13 mouse cellular contexts compared by ENCODE assay signal in the genomic region with DNA sequence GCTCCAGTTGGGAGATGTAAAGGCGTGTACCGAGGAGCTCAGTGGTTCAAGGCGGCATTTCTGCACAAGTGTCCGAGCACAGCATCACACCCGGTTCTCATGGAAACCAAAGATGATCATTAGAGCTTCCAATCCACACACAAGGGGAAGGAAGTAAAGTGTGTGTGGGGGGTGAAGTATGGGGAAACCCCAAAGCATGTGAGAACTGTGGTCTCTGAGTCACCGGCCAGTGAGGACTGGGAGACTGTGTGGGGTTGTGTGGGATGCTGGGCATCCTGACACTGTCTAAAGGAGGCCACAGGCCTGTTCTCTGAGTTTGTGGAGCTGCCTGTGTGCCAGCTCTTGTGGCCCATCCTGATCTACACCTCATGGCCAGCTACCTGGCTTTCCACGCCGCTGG. TPM values are rescaled to one million over a fixed set of nuclear protein-coding genes. Genes with fewer than 3 reads are reported as not detected.
DNase-seq lines count a peak whose midpoint lies in the region; ATAC-seq and TF ChIP-seq lines count a peak whose summit lies in the region.
"Had no signal": no experiment of that assay in that cellular context is flagged by ENCODE, and none has a peak within 500 bp of the region (broad histone marks: within the 10 kb centered on the region; RNA-seq: fewer than 3 reads in every experiment).

No protein-coding gene starts in this region.

- ATAC-seq in hindbrain, postnatal 0 days = 0 out of 2 replicates have a peak, but pooled peaks have one; percentile 46
- peak; percentile 90 for ATAC-seq in monocyte, adult 5-6 weeks (replicated peaks; ENCODE audit: insufficient number of reproducible peaks, low FRiP score, low TSS enrichment, poor library complexity, severe bottlenecking)
- ATAC-seq: forebrain, postnatal 0 days had no signal

- TF ChIP-seq POLR2A in cortical plate, adult 2 months (IDR thresholded peaks at IDR 0.05; ENCODE audit: extremely low read depth, insufficient read depth, low read length) = no peak

- H3K9me3 ChIP-seq in hindbrain, postnatal 0 days (ENCODE audit: low read length) = no peaks in the 10 kb centered on the region
- H3K9me3 ChIP-seq in hindbrain, embryonic 10.5 days = no peaks in the 10 kb centered on the region

- H3K27ac ChIP-seq in hindbrain, postnatal 0 days = no peak overlapping the region
- H3K27ac ChIP-seq in hindbrain, embryonic 10.5 days = no peak overlapping the region
- 0 out of 2 replicates have a peak overlapping the region, but pooled peaks have one; percentile 21 for H3K27ac ChIP-seq in cortical plate, adult 2 months (ENCODE audit: insufficient read depth, low read length)

- H3K4me3 ChIP-seq in hindbrain, postnatal 0 days (ENCODE audit: low read length) = no peak overlapping the region
- no peak overlapping the region for H3K4me3 ChIP-seq in hindbrain, embryonic 10.5 days
- H3K4me3 ChIP-seq in cortical plate, adult 2 months (ENCODE audit: insufficient read depth, low read length) = no peak overlapping the region

- WGBS in hindbrain, postnatal 0 days = 91% methylated on average over 8 of the region's 8 CpGs
- 94% methylated on average over 8 of the region's 8 CpGs for WGBS in hindbrain, embryonic 10.5 days

- no peaks in the 10 kb centered on the region for H3K4me1 ChIP-seq in hindbrain, postnatal 0 days (ENCODE audit: insufficient read depth, low read length)
- H3K4me1 ChIP-seq in hindbrain, embryonic 10.5 days (replicated peaks) = peaks cover 28% of the 10 kb centered on the region
- peaks cover 13% of the 10 kb centered on the region for H3K4me1 ChIP-seq in cortical plate, adult 2 months (ENCODE audit: control insufficient read depth, insufficient read depth, low read length)

- H3K9ac ChIP-seq in hindbrain, postnatal 0 days (replicated peaks; ENCODE audit: low read length) = no peak overlapping the region
- H3K9ac ChIP-seq: forebrain, postnatal 0 days had no signal

- H3K4me2 ChIP-seq in hindbrain, postnatal 0 days (ENCODE audit: low read depth, low read length) = no peak overlapping the region

- TF ChIP-seq CTCF in hindbrain, postnatal 0 days (IDR thresholded peaks at IDR 0.05; ENCODE audit: low read depth) = no peak
- no peak for TF ChIP-seq CTCF in cortical plate, adult 2 months (IDR thresholded peaks at IDR 0.05; ENCODE audit: extremely low read depth, insufficient read depth, low read length)

- no peaks in the 10 kb centered on the region for H3K27me3 ChIP-seq in hindbrain, postnatal 0 days (ENCODE audit: insufficient read depth, low read length)
- H3K27me3 ChIP-seq in hindbrain, embryonic 10.5 days (ENCODE audit: insufficient read depth, poor library complexity, severe bottlenecking) = peaks cover 16% of the 10 kb centered on the region

- intact Hi-C loops in left cerebral cortex, postnatal 36 days (cut with DNase I) = no loop called here

- peaks cover 11% of the 10 kb centered on the region; the same call in 1 of the 2 replicates for H3K36me3 ChIP-seq in hindbrain, postnatal 0 days (ENCODE audit: insufficient read depth, low read length)
- H3K36me3 ChIP-seq in hindbrain, embryonic 10.5 days = peaks cover 24% of the 10 kb centered on the region

- no peak for DNase-seq in hindbrain, postnatal 0 days (ENCODE audit: low spot score)
- no peak for DNase-seq in hindbrain, embryonic 10.5 days (ENCODE audit: low spot score)
- DNase-seq in CD4-positive, CD25-positive, alpha-beta regulatory T cell, adult 2 months (ENCODE audit: low read depth, low spot score) = peak; percentile 36
- DNase-seq in thymus, postnatal 14 days = no peak
- no peak for DNase-seq in layer of hippocampus, postnatal 14 days (ENCODE audit: low spot score in 2 of 2)
- DNase-seq in left cerebral cortex, postnatal 36 days (ENCODE audit: low spot score in 2 of 2) = no peak
- DNase-seq: forebrain, postnatal 0 days; midbrain, embryonic 14.5 days; right cerebral cortex, postnatal 14 days; thymus, adult 2 months had no signal

RNA-seq across cellular contexts. Expression of a gene that starts 26.3 kb away (rescaled TPM):
- 47.8 and 53.3 TPM in 2 replicates for total RNA-seq in hindbrain, postnatal 0 days (2014; rRNA removed)
- polyA plus RNA-seq in hindbrain, postnatal 0 days (2015; fragmentation: Nextera tagmentation; extraction: Ambion mirVana) = 39.6 and 40.4 TPM in 2 replicates
- polyA plus RNA-seq in hindbrain, embryonic 10.5 days (2016; fragmentation: Nextera tagmentation; extraction: Ambion mirVana) = 77.0 and 83.8 TPM in 2 replicates
- 26.1 TPM in 2 replicates for polyA plus RNA-seq in cortical plate, adult 2 months (2012; rRNA removed)
- total RNA-seq in monocyte, adult 5-6 weeks (2017) = 63.3 to 124 TPM (median 97.2 TPM) in 3 replicates
- total RNA-seq in layer of hippocampus, postnatal 14 days (2021) = 10 to 100 TPM; 39.4 to 42.8 TPM
- 10 to 100 TPM; 23.9 to 39.4 TPM for total RNA-seq in left cerebral cortex, postnatal 36 days (2021)

RNA-seq across cellular contexts. Expression of a gene that starts 37.5 kb away (rescaled TPM):
- total RNA-seq in hindbrain, postnatal 0 days (2014; rRNA removed) = 59.0 and 60.4 TPM in 2 replicates
- 41.8 and 43.8 TPM in 2 replicates for polyA plus RNA-seq in hindbrain, postnatal 0 days (2015; fragmentation: Nextera tagmentation; extraction: Ambion mirVana)
- polyA plus RNA-seq in hindbrain, embryonic 10.5 days (2016; fragmentation: Nextera tagmentation; extraction: Ambion mirVana) = 36.6 and 39.1 TPM in 2 replicates
- 76.2 and 82.3 TPM in 2 replicates for polyA plus RNA-seq in cortical plate, adult 2 months (2012; rRNA removed)
- total RNA-seq in monocyte, adult 5-6 weeks (2017) = 21.5 to 53.5 TPM (median 30.5 TPM) in 3 replicates
- total RNA-seq in layer of hippocampus, postnatal 14 days (2021) = 10 to 100 TPM; 84.9 to 86.8 TPM
- 100 to 1,000 TPM in 1 of 2 experiments, 10 to 100 TPM in 1; 77.6 to 107 TPM for total RNA-seq in left cerebral cortex, postnatal 36 days (2021)

RNA-seq across cellular contexts. Expression of a gene that starts 40.4 kb away (rescaled TPM):
- 0.29 TPM in 1 of 2 replicates, not detected in the other for total RNA-seq in hindbrain, postnatal 0 days (2014; rRNA removed)
- not detected in 2 replicates for polyA plus RNA-seq in hindbrain, postnatal 0 days (2015; fragmentation: Nextera tagmentation; extraction: Ambion mirVana)
- 0.34 and 0.39 TPM in 2 replicates for polyA plus RNA-seq in hindbrain, embryonic 10.5 days (2016; fragmentation: Nextera tagmentation; extraction: Ambion mirVana)
- 0.10 TPM in 1 of 2 replicates, not detected in the other for polyA plus RNA-seq in cortical plate, adult 2 months (2012; rRNA removed)
- total RNA-seq in monocyte, adult 5-6 weeks (2017) = not detected in 3 replicates
- total RNA-seq in layer of hippocampus, postnatal 14 days (2021) = not detected
- total RNA-seq in left cerebral cortex, postnatal 36 days (2021) = not detected
- polyA plus RNA-seq: forebrain, postnatal 0 days; heart, postnatal 0 days; midbrain, embryonic 14.5 days had no signal
